Mouse (Mus musculus) liver, embryonic 14.5 days (tissue): ENCODE results near the gene Lyrm9. TPM values are rescaled to one million over a fixed set of nuclear protein-coding genes. Genes with fewer than 3 reads are reported as not detected.

Experiments
- ATAC-seq: fragments of 200-750 bp; cut with Nextera tagmentation; 2 replicates; pipeline ENCODE4 v1.8.0; 2017; ENCODE audit warnings: moderate number of reproducible peaks, mild to moderate bottlenecking, moderate library complexity; ENCODE audit not compliant: insufficient read depth
- DNase-seq, 3 experiments: peaks; one replicate each; pipeline ENCODE4 v3.0.0-alpha.2; 2012 to 2013; ENCODE audit warnings: low read depth in 3 of 3, low spot score in 3 of 3
- H3K27ac ChIP-seq: fragments of 300-500 bp; sonication (generic); 2 replicates; pipeline ENCODE4 v1.5.1; 2014; ENCODE audit warnings: moderate library complexity, mild to moderate bottlenecking, control low read depth, inconsistent platforms
- H3K27me3 ChIP-seq: fragments of 300-500 bp; sonication (generic); 2 replicates; pipeline ENCODE4 v1.6.1; 2014; ENCODE audit warnings: mild to moderate bottlenecking, low read length, moderate library complexity; ENCODE audit not compliant: control insufficient read depth, insufficient read depth
- H3K36me3 ChIP-seq: fragments of 300-500 bp; sonication (generic); replicated peaks from 2 replicates; pipeline ENCODE4 v1.6.1; 2014; ENCODE audit warnings: low read depth; ENCODE audit not compliant: control insufficient read depth, insufficient read depth
- H3K4me1 ChIP-seq, 2 experiments: fragments of 200-500 bp in 1 of 2; fragments of 300-500 bp in 1 of 2; sonication (generic) in 1 of 2; replicated peaks; 2 replicates each; pipeline ENCODE4 v1.6.1; 2012 to 2014; ENCODE audit warnings: antibody characterized with exemption in 1 of 2, inconsistent platforms in 1 of 2, low read length in 1 of 2; ENCODE audit not compliant: control insufficient read depth in 2 of 2, insufficient read depth in 2 of 2
- H3K4me2 ChIP-seq: fragments of 300-500 bp; sonication (generic); 2 replicates; pipeline ENCODE4 v1.6.1; 2014; ENCODE audit warnings: low read depth, mild to moderate bottlenecking, control low read depth, moderate library complexity
- H3K4me3 ChIP-seq, 2 experiments: fragments of 200-500 bp in 1 of 2; fragments of 300-500 bp in 1 of 2; sonication (generic) in 1 of 2; 2 replicates each; pipeline ENCODE4 v1.5.1; 2012 to 2014; ENCODE audit warnings: low read depth in 2 of 2, low read length in 2 of 2, mild to moderate bottlenecking in 2 of 2, control low read depth in 1 of 2, inconsistent platforms in 1 of 2, moderate library complexity in 1 of 2; ENCODE audit not compliant: insufficient read depth in 1 of 2
- H3K9ac ChIP-seq: fragments of 300-500 bp; sonication (generic); replicated peaks from 2 replicates; pipeline ENCODE4 v1.6.1; 2014; ENCODE audit warnings: mild to moderate bottlenecking, control low read depth, moderate library complexity
- H3K9me3 ChIP-seq: fragments of 300-500 bp; sonication (generic); 2 replicates; pipeline ENCODE4 v1.6.1; 2016; ENCODE audit warnings: low read length, mixed read lengths; ENCODE audit not compliant: control insufficient read depth
- CTCF ChIP-seq: IDR thresholded peaks from 2 replicates; pipeline ENCODE4 v1.5.1; 2016; ENCODE audit warnings: antibody characterized with exemption, low read depth, control low read depth
- EP300 ChIP-seq: IDR thresholded peaks from 2 replicates; pipeline ENCODE4 v1.6.1; 2016; ENCODE audit warnings: antibody characterized with exemption, low read depth
- WGBS: fragments of 180-500 bp; shearing (Covaris S2); extraction: QIAGEN DNeasy Blood & Tissue Kit; methylation state at CpG from one replicate; pipeline ENCODE4 v1.1.7; 2014; ENCODE audit not compliant: insufficient replicate concordance; 5-methylcytosine and 5-hydroxymethylcytosine counted together
- polyA plus RNA-seq, 2 experiments: library from polyadenylated mRNA; depleted of rRNA in 1 of 2; stranded (reverse) in 1 of 2; unstranded in 1 of 2; fragments of >200 nt; fragmentation: Nextera tagmentation in 1 of 2; extraction: Ambion mirVana in 1 of 2; gene quantifications; 2 replicates each; pipeline versions ENCODE4 v1.2.1 to v1.2.3; 2012 to 2014

Lyrm9 gene
- polyA plus RNA-seq, 2 experiments = 12.4 to 18.1 TPM

- Histone ChIP-seq H3K4me2 (no peak overlapping the region), H3K9me3 (no peaks in the 10 kb centered on the region), H3K4me3 (no peak overlapping the region), H3K36me3 (no peaks in the 10 kb centered on the region), H3K4me1 (no peaks in the 10 kb centered on the region), H3K27ac (no peak overlapping the region), H3K27me3 (no peaks in the 10 kb centered on the region), H3K9ac (no peak overlapping the region)
- WGBS = 30% methylated on average over 3 of the region's 3 CpGs
- no peak for ATAC-seq
- DNase-seq = no peak
- TF ChIP-seq CTCF (no peak), EP300 (no peak)
These were observed 31.2 kb downstream of the Lyrm9 start for GRCm38 (mm10) chr11:78857611-78858010.

GRCm38 (mm10) chr11:78863898-78864297 lies 37.5 kb downstream of the Lyrm9 start:
- 63% methylated on average over 4 of the region's 4 CpGs for WGBS
- Histone ChIP-seq H3K4me1 (no peaks in the 10 kb centered on the region), H3K9ac (no peak overlapping the region), H3K4me2 (no peak overlapping the region), H3K36me3 (no peaks in the 10 kb centered on the region), H3K27ac (no peak overlapping the region), H3K27me3 (no peaks in the 10 kb centered on the region), H3K4me3 (no peak overlapping the region), H3K9me3 (no peaks in the 10 kb centered on the region)
- ATAC-seq (no peak), DNase-seq (no peak)
- TF ChIP-seq CTCF (no peak), EP300 (no peak)

GRCm38 (mm10) chr11:78864567-78865278 lies 38.3 kb downstream of the Lyrm9 start:
- no peak overlapping the region for H3K4me3 ChIP-seq
- H3K4me2 ChIP-seq = no peak overlapping the region
- ATAC-seq = no peak
- WGBS = 17% methylated on average over 5 of the region's 5 CpGs
- H3K36me3 ChIP-seq = no peaks in the 10 kb centered on the region
- no peak overlapping the region for H3K27ac ChIP-seq
- no peak for TF ChIP-seq EP300
- no peak for TF ChIP-seq CTCF
- no peak for DNase-seq
- no peaks in the 10 kb centered on the region for H3K9me3 ChIP-seq
- no peak overlapping the region for H3K9ac ChIP-seq
- H3K4me1 ChIP-seq = no peaks in the 10 kb centered on the region
- no peaks in the 10 kb centered on the region for H3K27me3 ChIP-seq

- Histone ChIP-seq H3K4me3 (no peak overlapping the region), H3K9ac (no peak overlapping the region), H3K36me3 (no peaks in the 10 kb centered on the region), H3K9me3 (no peaks in the 10 kb centered on the region), H3K4me1 (no peaks in the 10 kb centered on the region), H3K4me2 (no peak overlapping the region), H3K27ac (no peak overlapping the region), H3K27me3 (no peaks in the 10 kb centered on the region)
- WGBS = 56% methylated on average over 2 of the region's 2 CpGs
- TF ChIP-seq EP300 = no peak
- TF ChIP-seq CTCF = no peak
- DNase-seq = no peak
- no peak for ATAC-seq
These were observed 38.9 kb downstream of the Lyrm9 start for GRCm38 (mm10) chr11:78865314-78865713.

GRCm38 (mm10) chr11:78866486-78866885 lies 40.1 kb downstream of the Lyrm9 start:
- Histone ChIP-seq H3K9ac (no peak overlapping the region), H3K4me1 (no peaks in the 10 kb centered on the region), H3K4me2 (no peak overlapping the region), H3K27ac (no peak overlapping the region), H3K9me3 (no peaks in the 10 kb centered on the region), H3K27me3 (no peaks in the 10 kb centered on the region), H3K36me3 (no peaks in the 10 kb centered on the region), H3K4me3 (no peak overlapping the region)
- 55% methylated on average over 3 of the region's 3 CpGs for WGBS
- ATAC-seq (no peak), DNase-seq (no peak)
- TF ChIP-seq EP300 = no peak
- no peak for TF ChIP-seq CTCF
